Mouse (Mus musculus): ENCODE data around the gene Gm10337. TPM values are rescaled to one million over a fixed set of nuclear protein-coding genes. Genes with fewer than 3 reads are reported as not detected.

The Gm10337 gene
- total and polyA plus RNA-seq, 3 experiments: not detected

DNA sequence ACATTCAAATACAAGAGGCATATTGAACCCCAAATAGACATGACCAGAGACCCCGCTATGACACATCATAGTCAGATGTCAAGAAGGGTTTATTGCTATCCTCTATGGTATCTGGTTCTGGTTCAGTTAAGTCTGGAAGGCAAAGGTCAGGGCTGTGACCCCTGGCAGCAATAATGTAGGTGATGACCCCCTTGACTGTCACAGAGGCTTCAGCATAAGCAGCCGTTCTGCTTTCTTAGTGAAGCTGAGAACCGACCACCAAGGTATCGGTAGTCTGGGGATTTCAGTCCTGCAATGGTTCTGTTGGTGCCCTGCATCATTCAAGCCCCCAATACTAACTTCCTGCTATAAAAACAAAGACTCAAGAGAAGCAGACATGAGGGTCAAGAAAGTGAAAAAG lies 28.1 kb downstream of the Gm10337 start (continued):
- no peak for TF ChIP-seq TBP (conservative IDR thresholded peaks at IDR 0.05; ENCODE audit: low read depth, low read length)
- TF ChIP-seq KAT2A (IDR thresholded peaks at IDR 0.05; ENCODE audit: insufficient replicate concordance, low read length): no peak
- TF ChIP-seq POLR2A (IDR thresholded peaks at IDR 0.05; ENCODE audit: low read depth, low read length): no peak

DNA sequence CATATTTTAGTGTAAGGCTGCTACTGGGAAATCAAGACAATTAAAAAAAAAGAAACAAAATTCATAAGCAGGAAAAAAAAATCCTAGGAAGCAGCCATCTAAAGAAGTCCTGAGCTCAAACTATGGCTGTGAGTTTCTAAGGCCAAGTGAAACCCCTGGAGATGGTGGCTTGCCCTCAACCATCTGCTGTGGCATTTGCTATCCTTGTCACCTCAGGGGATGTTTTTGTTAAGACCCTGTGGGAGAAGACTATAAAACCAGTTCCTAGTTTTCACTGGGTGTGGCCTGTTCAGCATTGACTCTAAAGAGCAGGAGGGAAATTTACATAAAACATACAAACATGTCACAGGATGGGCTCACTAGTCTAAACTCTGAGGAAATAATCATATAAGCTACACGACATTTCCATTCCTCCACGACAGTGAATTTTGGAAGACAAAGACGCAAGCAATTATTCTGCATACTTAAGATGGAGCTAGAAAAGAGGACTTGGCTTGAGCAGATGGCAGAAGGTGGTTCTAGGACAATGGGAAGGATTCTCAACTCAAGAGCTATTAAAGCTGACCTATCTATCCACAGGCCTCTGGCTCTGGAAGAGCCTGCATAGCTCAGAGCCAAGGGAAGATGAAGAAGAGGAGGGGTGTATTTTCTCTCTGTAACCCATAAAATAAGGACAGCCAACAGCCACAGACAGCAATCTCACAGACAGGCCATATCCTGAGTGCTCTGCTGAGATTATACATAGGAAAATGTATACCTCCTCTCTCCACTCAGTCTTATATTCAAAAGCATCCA lies 28.8 kb downstream of the Gm10337 start:
- in situ Hi-C loops (cut with MboI; ENCODE audit: low pct_ligation_motif_present, low pct_unique_long_range_greater_than_20kb, low sequenced_read_pairs) (no loop called here), dilution Hi-C loops (cut with MboI; ENCODE audit: extremely low pct_ligation_motif_present, extremely low pct_unique_long_range_greater_than_20kb, low sequenced_read_pairs) (no loop called here)
- no peak overlapping the region for H3K27ac ChIP-seq (ENCODE audit: insufficient read depth, low read depth)
- no peak for DNase-seq (ENCODE audit: extremely low read depth)
- TF ChIP-seq JUND (conservative IDR thresholded peaks at IDR 0.05; ENCODE audit: low read depth, low read length) (no peak), POLR2AphosphoS2 (IDR thresholded peaks at IDR 0.05; ENCODE audit: low read depth, low read length) (no peak), CHD2 (IDR thresholded peaks at IDR 0.05; ENCODE audit: low read length) (no peak), EP300 (IDR thresholded peaks at IDR 0.05; ENCODE audit: low read length) (no peak), TBP (conservative IDR thresholded peaks at IDR 0.05; ENCODE audit: low read depth, low read length) (no peak), ELF1 (IDR thresholded peaks at IDR 0.05; ENCODE audit: low read depth, low read length) (no peak), GABPA (IDR thresholded peaks at IDR 0.05; ENCODE audit: insufficient replicate concordance, low read depth, low read length) (no peak), SIN3A (IDR thresholded peaks at IDR 0.05; ENCODE audit: low read length) (no peak), IRF4 (IDR thresholded peaks at IDR 0.05; ENCODE audit: low read depth, low read length) (no peak)
- H3K27me3 ChIP-seq (replicated peaks): no peaks in the 10 kb centered on the region
- peaks cover 42 to 92% of the 10 kb centered on the region in 2 experiments for H3K36me3 ChIP-seq (replicated peaks in 1 of 2; ENCODE audit: control insufficient read depth in 1 of 2, insufficient read depth in 1 of 2, low read length in 1 of 2)
- no peak overlapping the region for H3K9ac ChIP-seq (ENCODE audit: insufficient read depth, low read depth)
- H3K4me3 ChIP-seq (replicated peaks in 1 of 3; ENCODE audit: low read depth in 2 of 3, low read length in 2 of 3, poor library complexity in 1 of 3): no peak overlapping the region
- H3K79me2 ChIP-seq (replicated peaks; ENCODE audit: control insufficient read depth, extremely low read depth, insufficient read depth, poor library complexity, severe bottlenecking): no peaks in the 10 kb centered on the region
- no peak overlapping the region for H3K4me2 ChIP-seq (ENCODE audit: insufficient read depth, low read depth, poor library complexity, severe bottlenecking)
- no peaks in the 10 kb centered on the region for H3K9me3 ChIP-seq (replicated peaks; ENCODE audit: low read length)
- peaks cover 0 to 8% of the 10 kb centered on the region in 2 experiments; a peak in 1 of 4 replicates for H3K4me1 ChIP-seq (ENCODE audit: control insufficient read depth in 1 of 2, insufficient read depth in 2 of 2)

DNA sequence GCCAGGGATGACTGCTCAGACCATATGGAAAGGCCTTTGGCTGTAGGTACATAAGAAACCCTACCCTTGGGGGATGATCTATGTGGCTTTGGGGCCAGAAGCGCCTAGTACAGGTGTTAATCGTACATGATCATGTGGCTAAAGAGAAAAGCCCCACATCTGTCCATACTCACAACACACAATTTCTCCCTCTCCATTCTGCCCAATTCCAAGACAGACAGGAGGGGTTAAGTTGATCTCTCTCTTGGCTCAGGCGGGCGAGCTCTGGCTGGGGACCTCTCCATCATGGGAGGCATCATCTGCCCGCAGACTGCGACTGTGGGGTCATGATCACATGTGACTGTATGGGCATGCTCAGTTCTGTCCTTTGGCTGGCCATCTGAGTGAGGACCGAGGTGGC lies 30.4 kb downstream of the Gm10337 start:
- TF ChIP-seq UBTF (IDR thresholded peaks at IDR 0.05; ENCODE audit: low read depth, low read length) (no peak), MXI1 (IDR thresholded peaks at IDR 0.05; ENCODE audit: low read depth, low read length) (no peak), RCOR1 (conservative IDR thresholded peaks at IDR 0.05; ENCODE audit: low read depth, low read length) (no peak), SIN3A (IDR thresholded peaks at IDR 0.05; ENCODE audit: low read length) (no peak), CHD1 (IDR thresholded peaks at IDR 0.05; ENCODE audit: low read depth, low read length) (no peak), ZKSCAN1 (IDR thresholded peaks at IDR 0.05; ENCODE audit: borderline replicate concordance, low read depth, low read length) (no peak), SMC3 (IDR thresholded peaks at IDR 0.05; ENCODE audit: low read depth, low read length) (no peak)
- Histone ChIP-seq H3K9me3 (replicated peaks; ENCODE audit: low read length) (no peaks in the 10 kb centered on the region), H3K79me2 (replicated peaks; ENCODE audit: control insufficient read depth, extremely low read depth, insufficient read depth, poor library complexity, severe bottlenecking) (no peaks in the 10 kb centered on the region), H3K4me1 (ENCODE audit: control insufficient read depth in 1 of 2, insufficient read depth in 2 of 2) (peaks cover 0 to 8% of the 10 kb centered on the region in 2 experiments; a peak in 1 of 4 replicates), H3K27me3 (replicated peaks) (no peaks in the 10 kb centered on the region), H3K27ac (ENCODE audit: insufficient read depth, low read depth) (no peak overlapping the region), H3K36me3 (replicated peaks in 1 of 2; ENCODE audit: control insufficient read depth in 1 of 2, insufficient read depth in 1 of 2, low read length in 1 of 2) (peaks cover 36 to 87% of the 10 kb centered on the region in 2 experiments), H3K9ac (ENCODE audit: insufficient read depth, low read depth) (no peak overlapping the region), H3K4me3 (replicated peaks in 1 of 3; ENCODE audit: low read depth in 2 of 3, low read length in 2 of 3, poor library complexity in 1 of 3) (no peak overlapping the region), H3K4me2 (ENCODE audit: insufficient read depth, low read depth, poor library complexity, severe bottlenecking) (no peak overlapping the region)
- in situ Hi-C loops (cut with MboI; ENCODE audit: low pct_ligation_motif_present, low pct_unique_long_range_greater_than_20kb, low sequenced_read_pairs) (no loop called here), dilution Hi-C loops (cut with MboI; ENCODE audit: extremely low pct_ligation_motif_present, extremely low pct_unique_long_range_greater_than_20kb, low sequenced_read_pairs) (no loop called here)
- no peak for DNase-seq (ENCODE audit: extremely low read depth)

Measured in CH12.LX (cell line).